Mouse (Mus musculus): Measurements from ENCODE around the gene Mest. TPM values are rescaled to one million over a fixed set of nuclear protein-coding genes. Genes with fewer than 3 reads are reported as not detected.
A peak's percentile ranks its signal among the peaks of the same experiment; 100 is the strongest.

The Mest gene
- total and polyA plus RNA-seq, 3 experiments = 0.12 to 0.31 TPM; not detected in 1

GRCm38 (mm10) chr6:30687198-30687597, 36.1 kb upstream of the Mest start:
- H3K4me3 ChIP-seq (ENCODE audit: control insufficient read depth in 1 of 2, insufficient read depth in 1 of 2, low read depth in 2 of 2, low read length in 2 of 2) = no peak overlapping the region
- H3K27ac ChIP-seq (ENCODE audit: control insufficient read depth, low read depth, low read length) = no peak overlapping the region
- no peaks in the 10 kb centered on the region for H3K9me3 ChIP-seq (replicated peaks; ENCODE audit: insufficient read depth, low read length)
- no peak overlapping the region for H3K9ac ChIP-seq (ENCODE audit: control insufficient read depth, low read depth, low read length, poor library complexity, severe bottlenecking)
- no peak for DNase-seq (ENCODE audit: low read depth, low spot score)
- TF ChIP-seq ZNF384 (IDR thresholded peaks at IDR 0.05; ENCODE audit: low read depth, low read length) (no peak), RAD21 (IDR thresholded peaks at IDR 0.05; ENCODE audit: low read depth, low read length) (no peak), SMC3 (IDR thresholded peaks at IDR 0.05; ENCODE audit: low read depth, low read length) (no peak), GABPA (IDR thresholded peaks at IDR 0.05; ENCODE audit: low read depth, low read length) (no peak), USF1 (IDR thresholded peaks at IDR 0.05; ENCODE audit: low read depth, low read length) (no peak), ETS1 (IDR thresholded peaks at IDR 0.05; ENCODE audit: low read depth, low read length) (no peak), NRF1 (IDR thresholded peaks at IDR 0.05; ENCODE audit: insufficient read depth, low read depth, low read length, poor library complexity, severe bottlenecking) (no peak), ZC3H11A (IDR thresholded peaks at IDR 0.05; ENCODE audit: low read depth, low read length) (no peak), ZKSCAN1 (IDR thresholded peaks at IDR 0.05; ENCODE audit: low read depth, low read length) (no peak), ELF1 (IDR thresholded peaks at IDR 0.05; ENCODE audit: low read depth, low read length) (no peak), MYC (IDR thresholded peaks at IDR 0.05; ENCODE audit: low read depth, low read length) (no peak)
- H3K27me3 ChIP-seq (ENCODE audit: control insufficient read depth in 1 of 2, insufficient read depth in 2 of 2, low read length in 2 of 2) = no peaks in the 10 kb centered on the region
- no peaks in the 10 kb centered on the region for H3K79me2 ChIP-seq (ENCODE audit: control insufficient read depth, insufficient read depth, low read length, poor library complexity)
- peaks cover 5 to 12% of the 10 kb centered on the region in 2 experiments for H3K4me1 ChIP-seq (ENCODE audit: control insufficient read depth in 1 of 2, insufficient read depth in 2 of 2, low read length in 2 of 2)
- peaks cover 0 to 4% of the 10 kb centered on the region in 2 experiments; a peak in 2 of 4 replicates for H3K36me3 ChIP-seq (ENCODE audit: control insufficient read depth in 1 of 2, insufficient read depth in 2 of 2, low read length in 2 of 2)

DNA sequence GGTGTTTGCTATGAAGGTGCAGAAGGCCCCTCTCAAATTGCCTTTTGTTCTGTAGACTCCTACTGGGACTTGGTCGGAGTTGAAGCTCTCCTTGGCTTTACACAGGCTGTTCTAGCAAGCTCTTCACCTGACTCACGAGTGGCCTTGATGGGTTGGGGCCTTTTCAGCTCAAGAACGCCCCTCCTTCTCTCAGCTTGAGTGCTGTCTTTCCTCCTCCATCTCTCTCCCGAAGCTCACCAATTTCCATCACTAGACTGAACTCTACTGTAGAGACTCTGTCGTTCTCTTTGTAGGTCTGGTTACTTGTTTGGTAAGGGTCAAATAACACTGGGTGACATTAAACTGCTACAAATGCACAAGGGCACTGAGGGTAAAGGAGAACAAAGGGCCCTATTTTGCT, 30.5 kb upstream of the Mest start:
- peak overlapping the region; percentile 97 for H3K9ac ChIP-seq (ENCODE audit: control insufficient read depth, low read depth, low read length, poor library complexity, severe bottlenecking)
- peaks cover 5% of the 10 kb centered on the region; the same call in 1 of the 2 replicates for H3K79me2 ChIP-seq (ENCODE audit: control insufficient read depth, insufficient read depth, low read length, poor library complexity)
- peak overlapping the region; percentile 93 for H3K27ac ChIP-seq (ENCODE audit: control insufficient read depth, low read depth, low read length)
- TF ChIP-seq TBP (IDR thresholded peaks at IDR 0.05; ENCODE audit: low read depth, low read length) (no peak), MAX (IDR thresholded peaks at IDR 0.05; ENCODE audit: low read length) (no peak), MAFK (IDR thresholded peaks at IDR 0.05; ENCODE audit: borderline replicate concordance, low read depth, low read length) (no peak), ZKSCAN1 (IDR thresholded peaks at IDR 0.05; ENCODE audit: low read depth, low read length) (no peak), POLR2A (IDR thresholded peaks at IDR 0.05; ENCODE audit: control insufficient read depth in 1 of 2, insufficient read depth in 1 of 2, low read depth in 1 of 2, low read length in 2 of 2, poor library complexity in 1 of 2) (no peak), CTCF (IDR thresholded peaks at IDR 0.05 in 2 of 3, conservative IDR thresholded peaks at IDR 0.05 in 1 of 3; ENCODE audit: control insufficient read depth in 1 of 3, insufficient read depth in 1 of 3, low read depth in 2 of 3, low read length in 3 of 3, poor library complexity in 1 of 3, severe bottlenecking in 1 of 3) (no peak), UBTF (IDR thresholded peaks at IDR 0.05; ENCODE audit: borderline replicate concordance, insufficient read depth, low read depth, low read length) (no peak), SMC3 (IDR thresholded peaks at IDR 0.05; ENCODE audit: low read depth, low read length) (no peak), ELF1 (IDR thresholded peaks at IDR 0.05; ENCODE audit: low read depth, low read length) (no peak), POLR2AphosphoS5 (IDR thresholded peaks at IDR 0.05; ENCODE audit: borderline replicate concordance, low read depth, low read length) (no peak), BHLHE40 (IDR thresholded peaks at IDR 0.05; ENCODE audit: borderline replicate concordance, low read depth, low read length) (no peak), RCOR1 (IDR thresholded peaks at IDR 0.05; ENCODE audit: low read depth, low read length) (no peak), HCFC1 (IDR thresholded peaks at IDR 0.05; ENCODE audit: low read depth, low read length) (no peak), MXI1 (IDR thresholded peaks at IDR 0.05; ENCODE audit: low read depth, low read length) (no peak), JUND (IDR thresholded peaks at IDR 0.05; ENCODE audit: low read depth, low read length) (no peak), NELFE (IDR thresholded peaks at IDR 0.05; ENCODE audit: low read depth, low read length) (no peak)
- H3K27me3 ChIP-seq (ENCODE audit: control insufficient read depth in 1 of 2, insufficient read depth in 2 of 2, low read length in 2 of 2) = no peaks in the 10 kb centered on the region; a peak in 2 of 4 replicates
- H3K9me3 ChIP-seq (replicated peaks; ENCODE audit: insufficient read depth, low read length) = no peaks in the 10 kb centered on the region
- H3K4me3 ChIP-seq (ENCODE audit: control insufficient read depth in 1 of 2, insufficient read depth in 1 of 2, low read depth in 2 of 2, low read length in 2 of 2) = peak overlapping the region; percentile 66 to 91
- H3K4me1 ChIP-seq (ENCODE audit: control insufficient read depth in 1 of 2, insufficient read depth in 2 of 2, low read length in 2 of 2) = peaks cover 0 to 9% of the 10 kb centered on the region in 2 experiments; a peak in 3 of 4 replicates
- peak; percentile 52 for DNase-seq (ENCODE audit: low read depth, low spot score)
- H3K36me3 ChIP-seq (ENCODE audit: control insufficient read depth in 1 of 2, insufficient read depth in 2 of 2, low read length in 2 of 2) = peaks cover 0 to 9% of the 10 kb centered on the region in 2 experiments; a peak in 2 of 4 replicates
